Mouse (Mus musculus): ENCODE results near the gene Ephx3. TPM values are rescaled to one million over a fixed set of nuclear protein-coding genes. Genes with fewer than 3 reads are reported as not detected.

Ephx3 gene
- polyA plus RNA-seq, 2 experiments = 0.08 TPM; not detected in 1

DNA sequence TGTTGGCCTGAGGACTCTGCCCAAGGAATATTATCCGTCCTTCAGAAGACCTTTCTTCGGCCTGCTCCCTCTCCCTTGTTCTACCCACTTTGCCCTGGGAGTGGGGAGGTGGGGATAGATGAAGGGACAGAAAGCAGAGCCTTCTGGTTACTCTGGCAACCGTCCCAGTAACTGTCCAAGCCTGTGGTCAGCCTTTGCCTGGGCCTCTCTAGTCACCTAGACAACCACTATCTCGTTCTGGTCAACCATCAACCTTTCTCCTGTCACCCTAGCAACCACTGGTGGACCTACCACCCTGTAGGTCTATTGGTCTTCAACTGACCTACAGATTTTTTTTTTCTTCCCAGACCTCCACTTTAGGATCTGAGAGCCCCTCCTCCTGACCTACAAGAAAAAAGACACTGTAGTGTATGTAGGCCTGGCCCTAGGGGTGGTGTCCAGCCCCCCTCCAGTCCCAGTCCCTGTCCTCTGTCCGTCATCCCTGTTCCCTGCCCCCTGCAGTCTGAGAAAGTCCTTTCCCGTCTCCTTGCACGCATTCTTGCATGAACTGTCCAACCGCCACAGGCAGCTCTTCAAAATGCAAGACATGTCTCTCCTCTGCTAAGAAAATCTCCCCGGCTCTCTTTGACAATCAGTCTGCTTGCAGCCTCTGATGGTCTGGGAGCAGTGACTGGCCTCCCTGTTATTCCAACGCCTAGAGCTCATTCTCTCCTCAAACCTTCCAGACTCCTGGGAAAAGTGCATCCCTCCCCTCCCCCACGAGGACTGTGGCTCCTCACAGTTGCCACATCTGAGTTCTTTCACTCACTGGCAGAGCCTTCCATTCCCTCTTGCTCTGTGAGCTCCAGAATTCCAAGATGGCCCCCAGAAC, 9.5 kb downstream of the Ephx3 start:
- no peaks in the 10 kb centered on the region for H3K27me3 ChIP-seq (ENCODE audit: control insufficient read depth, insufficient read depth, low read length)
- no peaks in the 10 kb centered on the region for H3K9me3 ChIP-seq (ENCODE audit: control insufficient read depth, low read length)
- DNase-seq (ENCODE audit: low read depth in 3 of 3, low spot score in 3 of 3) (no peak), ATAC-seq (ENCODE audit: insufficient read depth) (no peak)
- 50% methylated on average over 11 of the region's 11 CpGs for WGBS (ENCODE audit: insufficient replicate concordance)
- no peak overlapping the region for H3K4me2 ChIP-seq (ENCODE audit: low read depth)
- H3K27ac ChIP-seq = no peak overlapping the region
- no peak overlapping the region for H3K4me3 ChIP-seq (ENCODE audit: insufficient read depth in 1 of 2, low read depth in 2 of 2, low read length in 2 of 2)
- TF ChIP-seq CTCF (IDR thresholded peaks at IDR 0.05; ENCODE audit: low read depth) (no peak), EP300 (IDR thresholded peaks at IDR 0.05; ENCODE audit: low read depth) (no peak)
- no peaks in the 10 kb centered on the region for H3K36me3 ChIP-seq (replicated peaks; ENCODE audit: control insufficient read depth, insufficient read depth, low read depth)
- no peaks in the 10 kb centered on the region for H3K4me1 ChIP-seq (replicated peaks; ENCODE audit: control insufficient read depth in 2 of 2, insufficient read depth in 2 of 2, low read length in 1 of 2)
- H3K9ac ChIP-seq (replicated peaks) = no peak overlapping the region

DNA sequence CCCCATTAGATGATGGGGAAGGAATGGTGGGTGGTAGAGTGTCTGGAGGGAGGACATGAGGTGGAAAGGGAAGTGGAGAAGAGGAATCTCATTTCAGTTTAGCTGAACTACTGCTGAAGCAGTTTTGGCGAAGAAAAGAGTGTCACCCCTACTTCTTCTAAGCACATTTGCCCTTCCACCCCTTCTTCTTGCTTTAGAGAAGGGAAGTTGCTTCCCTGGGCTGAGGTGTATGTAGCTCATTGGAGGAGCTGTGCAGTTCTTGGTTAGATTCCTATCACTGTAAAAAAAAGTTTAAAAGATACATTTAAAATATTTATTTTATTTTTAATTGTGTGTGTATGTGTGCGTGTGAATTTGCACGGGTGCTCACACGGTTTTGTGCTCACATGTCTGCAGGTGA, 12.4 kb downstream of the Ephx3 start:
- Histone ChIP-seq H3K27ac (no peak overlapping the region), H3K4me1 (replicated peaks; ENCODE audit: control insufficient read depth in 2 of 2, insufficient read depth in 2 of 2, low read length in 1 of 2) (no peaks in the 10 kb centered on the region), H3K9me3 (ENCODE audit: control insufficient read depth, low read length) (no peaks in the 10 kb centered on the region), H3K4me2 (ENCODE audit: low read depth) (no peak overlapping the region), H3K4me3 (ENCODE audit: insufficient read depth in 1 of 2, low read depth in 2 of 2, low read length in 2 of 2) (no peak overlapping the region), H3K9ac (replicated peaks) (no peak overlapping the region), H3K27me3 (ENCODE audit: control insufficient read depth, insufficient read depth, low read length) (no peaks in the 10 kb centered on the region), H3K36me3 (replicated peaks; ENCODE audit: control insufficient read depth, insufficient read depth, low read depth) (no peaks in the 10 kb centered on the region)
- TF ChIP-seq CTCF (IDR thresholded peaks at IDR 0.05; ENCODE audit: low read depth) (no peak), EP300 (IDR thresholded peaks at IDR 0.05; ENCODE audit: low read depth) (no peak)
- DNase-seq (ENCODE audit: low read depth in 3 of 3, low spot score in 3 of 3) (no peak), ATAC-seq (ENCODE audit: insufficient read depth) (no peak)
- 68% methylated on average over 4 of the region's 4 CpGs for WGBS (ENCODE audit: insufficient replicate concordance)

DNA sequence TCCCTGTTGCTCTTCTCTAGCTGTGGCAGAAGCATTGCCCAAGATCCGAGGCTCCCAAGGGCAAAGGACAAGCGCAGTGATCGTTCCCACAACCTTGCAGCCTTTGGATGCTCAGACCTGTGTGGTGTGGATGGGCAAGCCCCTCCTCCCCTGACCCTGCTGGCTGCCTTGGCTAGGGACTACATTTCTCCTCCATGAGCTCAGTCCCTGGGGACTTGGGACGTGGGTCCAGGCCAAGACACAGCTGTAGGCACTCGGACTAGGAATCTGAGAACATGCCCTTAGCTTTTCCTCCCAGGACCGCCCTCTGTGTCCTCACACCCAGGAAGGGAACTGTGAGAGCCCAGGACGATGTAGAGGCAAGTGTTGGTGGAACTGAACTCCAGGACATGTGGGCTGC, 16.2 kb downstream of the Ephx3 start:
- Histone ChIP-seq H3K27me3 (ENCODE audit: control insufficient read depth, insufficient read depth, low read length) (no peaks in the 10 kb centered on the region), H3K4me1 (replicated peaks; ENCODE audit: control insufficient read depth in 2 of 2, insufficient read depth in 2 of 2, low read length in 1 of 2) (peaks cover 11 to 14% of the 10 kb centered on the region in 2 experiments), H3K4me3 (ENCODE audit: insufficient read depth in 1 of 2, low read depth in 2 of 2, low read length in 2 of 2) (no peak overlapping the region), H3K36me3 (replicated peaks; ENCODE audit: control insufficient read depth, insufficient read depth, low read depth) (no peaks in the 10 kb centered on the region), H3K27ac (no peak overlapping the region), H3K9me3 (ENCODE audit: control insufficient read depth, low read length) (no peaks in the 10 kb centered on the region), H3K9ac (replicated peaks) (no peak overlapping the region), H3K4me2 (ENCODE audit: low read depth) (no peak overlapping the region)
- DNase-seq (ENCODE audit: low read depth in 3 of 3, low spot score in 3 of 3) (no peak), ATAC-seq (ENCODE audit: insufficient read depth) (no peak)
- WGBS (ENCODE audit: insufficient replicate concordance) = 56% methylated on average over 7 of the region's 7 CpGs
- TF ChIP-seq EP300 (IDR thresholded peaks at IDR 0.05; ENCODE audit: low read depth) (no peak), CTCF (IDR thresholded peaks at IDR 0.05; ENCODE audit: low read depth) (no peak)

DNA sequence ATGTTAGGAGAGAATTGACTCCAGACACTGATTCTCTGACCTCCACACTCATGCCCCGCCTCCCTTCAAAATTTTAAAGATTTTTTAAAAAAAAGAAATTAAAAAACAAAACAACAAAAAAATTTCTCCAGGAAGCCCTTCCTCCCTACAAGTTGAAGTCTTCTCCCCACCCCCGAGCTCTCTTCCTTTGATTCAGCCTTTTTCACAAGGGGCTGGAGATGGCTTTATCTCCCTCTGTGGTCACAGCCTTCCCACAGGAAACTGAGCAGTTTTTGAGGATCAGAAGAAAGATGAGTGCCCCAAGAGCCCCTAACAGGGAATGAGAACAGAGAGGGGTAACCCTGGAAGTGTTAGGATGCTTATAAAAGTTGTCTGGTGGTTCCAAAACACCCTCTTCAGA, 16.9 kb downstream of the Ephx3 start:
- Histone ChIP-seq H3K4me2 (ENCODE audit: low read depth) (no peak overlapping the region), H3K4me3 (ENCODE audit: insufficient read depth in 1 of 2, low read depth in 2 of 2, low read length in 2 of 2) (no peak overlapping the region), H3K9me3 (ENCODE audit: control insufficient read depth, low read length) (no peaks in the 10 kb centered on the region), H3K27me3 (ENCODE audit: control insufficient read depth, insufficient read depth, low read length) (peaks cover under 1% of the 10 kb centered on the region; the same call in 1 of the 2 replicates), H3K36me3 (replicated peaks; ENCODE audit: control insufficient read depth, insufficient read depth, low read depth) (no peaks in the 10 kb centered on the region), H3K4me1 (replicated peaks; ENCODE audit: control insufficient read depth in 2 of 2, insufficient read depth in 2 of 2, low read length in 1 of 2) (peaks cover 11 to 14% of the 10 kb centered on the region in 2 experiments), H3K27ac (no peak overlapping the region), H3K9ac (replicated peaks) (no peak overlapping the region)
- 36% methylated on average over 2 of the region's 2 CpGs for WGBS (ENCODE audit: insufficient replicate concordance)
- ATAC-seq (ENCODE audit: insufficient read depth) (no peak), DNase-seq (ENCODE audit: low read depth in 3 of 3, low spot score in 3 of 3) (no peak)
- TF ChIP-seq CTCF (IDR thresholded peaks at IDR 0.05; ENCODE audit: low read depth) (no peak), EP300 (IDR thresholded peaks at IDR 0.05; ENCODE audit: low read depth) (no peak)

DNA sequence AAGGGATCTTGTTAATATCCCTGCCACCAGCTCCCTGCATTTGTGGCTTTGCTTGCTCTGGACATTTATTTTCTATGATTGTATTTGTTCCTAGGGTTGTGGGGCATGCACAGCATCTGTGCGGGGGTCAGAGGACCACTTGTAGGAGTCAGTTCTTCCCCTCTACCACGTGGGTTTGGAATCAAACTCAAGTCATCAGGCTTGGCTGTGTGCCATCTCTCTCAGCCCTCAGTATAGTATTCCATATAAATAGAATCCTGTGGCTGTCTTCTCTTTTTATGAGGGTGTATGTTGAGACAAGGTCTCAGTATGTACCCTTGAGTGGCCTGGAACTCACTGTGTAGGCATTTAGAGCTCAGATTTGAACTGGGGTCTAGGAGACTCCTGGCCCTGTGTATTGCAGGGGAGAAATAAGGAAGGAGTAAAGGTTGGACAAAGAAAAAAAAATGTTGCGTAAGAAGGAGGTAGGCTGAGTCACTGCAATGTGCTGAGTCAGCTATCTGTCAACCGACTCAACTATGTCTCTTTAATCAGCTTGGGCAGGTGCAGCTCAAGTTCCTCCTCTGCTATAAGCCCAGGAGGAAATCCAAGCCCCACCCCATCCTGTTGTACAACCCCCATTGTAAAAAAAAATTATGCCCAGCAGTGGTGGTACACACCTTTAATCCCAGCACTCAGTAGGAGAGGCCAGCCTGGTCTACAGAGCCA, 19.7 kb downstream of the Ephx3 start:
- 23% methylated on average over 4 of the region's 4 CpGs for WGBS (ENCODE audit: insufficient replicate concordance)
- ATAC-seq (ENCODE audit: insufficient read depth) = peak; percentile 53; the same call in 1 of the 2 replicates
- no peaks in the 10 kb centered on the region for H3K9me3 ChIP-seq (ENCODE audit: control insufficient read depth, low read length)
- no peaks in the 10 kb centered on the region for H3K36me3 ChIP-seq (replicated peaks; ENCODE audit: control insufficient read depth, insufficient read depth, low read depth)
- H3K27ac ChIP-seq = no peak overlapping the region
- no peak overlapping the region for H3K4me3 ChIP-seq (ENCODE audit: insufficient read depth in 1 of 2, low read depth in 2 of 2, low read length in 2 of 2)
- DNase-seq (ENCODE audit: low read depth in 3 of 3, low spot score in 3 of 3) = peak; percentile 29 to 34 (median 29)
- no peak overlapping the region for H3K4me2 ChIP-seq (ENCODE audit: low read depth)
- peaks cover 11 to 14% of the 10 kb centered on the region in 2 experiments for H3K4me1 ChIP-seq (replicated peaks; ENCODE audit: control insufficient read depth in 2 of 2, insufficient read depth in 2 of 2, low read length in 1 of 2)
- TF ChIP-seq EP300 (IDR thresholded peaks at IDR 0.05; ENCODE audit: low read depth) = peak; percentile 60; the same call in 1 of the 2 replicates
- no peak for TF ChIP-seq CTCF (IDR thresholded peaks at IDR 0.05; ENCODE audit: low read depth)
- H3K9ac ChIP-seq (replicated peaks) = no peak overlapping the region
- H3K27me3 ChIP-seq (ENCODE audit: control insufficient read depth, insufficient read depth, low read length) = peaks cover 23% of the 10 kb centered on the region
